Mouse (Mus musculus) embryonic facial prominence, embryonic 11.5 days (tissue): ENCODE results near the gene Hpse. TPM values are rescaled to one million over a fixed set of nuclear protein-coding genes. Genes with fewer than 3 reads are reported as not detected.

Experiments
- ATAC-seq: fragments of 200-750 bp; cut with Nextera tagmentation; replicated peaks from 2 replicates; pipeline ENCODE4 v1.8.0; 2017; ENCODE audit warnings: low read depth; ENCODE audit not compliant: insufficient number of reproducible peaks, low FRiP score, low TSS enrichment
- DNase-seq: peaks from one replicate; pipeline ENCODE4 v3.0.0-alpha.2; 2015; ENCODE audit warnings: low spot score
- H3K27ac ChIP-seq: fragments of 300-500 bp; sonication (generic); replicated peaks from 2 replicates; pipeline ENCODE4 v1.5.1; 2014; ENCODE audit warnings: mild to moderate bottlenecking, low read depth, low read length, control low read depth
- H3K27me3 ChIP-seq: fragments of 300-500 bp; sonication (generic); 2 replicates; pipeline ENCODE4 v1.6.1; 2014; ENCODE audit warnings: mild to moderate bottlenecking, low read length, moderate library complexity, mixed read lengths; ENCODE audit not compliant: control insufficient read depth, insufficient read depth
- H3K36me3 ChIP-seq: fragments of 300-500 bp; sonication (generic); replicated peaks from 2 replicates; pipeline ENCODE4 v1.6.1; 2014; ENCODE audit warnings: low read depth, mild to moderate bottlenecking, low read length, moderate library complexity, mixed read lengths; ENCODE audit not compliant: control insufficient read depth, insufficient read depth
- H3K4me1 ChIP-seq: fragments of 300-500 bp; sonication (generic); 2 replicates; pipeline ENCODE4 v1.6.1; 2014; ENCODE audit warnings: low read length, mixed read lengths; ENCODE audit not compliant: control insufficient read depth, insufficient read depth
- H3K4me2 ChIP-seq: fragments of 300-500 bp; sonication (generic); 2 replicates; pipeline ENCODE4 v1.6.1; 2014; ENCODE audit warnings: low read depth, mild to moderate bottlenecking, control low read depth, low read length, moderate library complexity
- H3K4me3 ChIP-seq: fragments of 300-500 bp; sonication (generic); 2 replicates; pipeline ENCODE4 v1.5.1; 2014; ENCODE audit warnings: low read depth, low read length, control low read depth
- H3K9ac ChIP-seq: fragments of 300-500 bp; sonication (generic); replicated peaks from 2 replicates; pipeline ENCODE4 v1.6.1; 2014; ENCODE audit warnings: mild to moderate bottlenecking, control low read depth, low read length
- H3K9me3 ChIP-seq: fragments of 300-500 bp; sonication (generic); replicated peaks from 2 replicates; pipeline ENCODE4 v1.6.1; 2016; ENCODE audit warnings: mild to moderate bottlenecking, low read length, inconsistent platforms, mixed read lengths; ENCODE audit not compliant: control insufficient read depth
- WGBS: fragments of 180-500 bp; shearing (Covaris S2); extraction: QIAGEN DNeasy Blood & Tissue Kit; methylation state at CpG from one replicate; pipeline ENCODE4 v1.1.7; 2014; 5-methylcytosine and 5-hydroxymethylcytosine counted together
- polyA plus RNA-seq: library from polyadenylated mRNA; unstranded; fragments of >200 nt; fragmentation: Nextera tagmentation; extraction: Ambion mirVana; gene quantifications from 2 replicates; pipeline ENCODE4 v1.2.1, GENCODE M21; 2014

Gene Hpse
- polyA plus RNA-seq, 1 experiment from 2014 or later, result 1.1 TPM

GRCm38 (mm10) chr5:100680542-100680933, 39.0 kb downstream of the Hpse start:
- Histone ChIP-seq H3K27ac (no peak overlapping the region), H3K27me3 (no peaks in the 10 kb centered on the region), H3K36me3 (no peaks in the 10 kb centered on the region), H3K4me2 (no peak overlapping the region), H3K4me3 (no peak overlapping the region), H3K9me3 (no peaks in the 10 kb centered on the region), H3K4me1 (no peaks in the 10 kb centered on the region), H3K9ac (no peak overlapping the region)
- WGBS, result 82% methylated on average over 6 of the region's 6 CpGs
- DNase-seq (no peak), ATAC-seq (no peak)

GRCm38 (mm10) chr5:100679911-100680541, 39.5 kb downstream of the Hpse start:
- no peak for ATAC-seq
- 75% methylated on average over 18 of the region's 18 CpGs for WGBS

DNA sequence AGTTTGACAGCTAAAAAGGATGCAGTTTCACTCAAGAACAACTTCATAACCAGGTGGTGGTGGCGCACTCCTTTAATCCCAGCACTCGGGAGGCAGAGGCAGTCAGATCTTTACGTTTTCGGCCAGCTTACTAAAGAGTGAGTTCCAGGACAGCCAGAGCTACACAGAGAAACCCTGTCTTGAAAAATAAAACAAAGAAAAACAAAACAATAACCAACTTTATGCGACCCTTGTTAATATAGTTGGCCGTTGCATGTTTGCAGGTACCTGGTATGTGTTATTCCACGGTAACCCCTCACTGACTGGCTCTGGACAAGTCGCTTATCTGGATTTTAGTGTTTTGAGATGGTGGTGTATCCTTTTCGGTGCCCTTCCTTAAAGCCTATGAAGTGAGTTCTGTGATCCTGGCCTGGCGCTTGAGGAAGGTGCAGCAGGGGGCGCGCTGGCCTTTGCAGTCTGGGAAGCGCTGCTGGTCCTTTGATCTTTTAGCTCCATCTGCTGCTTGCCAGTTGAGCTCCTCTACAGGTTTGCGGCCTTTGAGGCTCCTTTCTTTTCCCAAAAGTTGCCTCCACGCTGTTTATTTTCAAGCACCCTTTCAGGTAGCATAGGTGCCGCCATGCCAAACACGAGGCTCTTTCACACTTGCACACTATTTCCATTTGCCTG, 44.7 kb downstream of the Hpse start, which contains the start of gene Coq2:
Gene Coq2 (minus strand): TSS at position 430 of the 666 bp plus-strand sequence.
- H3K27me3 ChIP-seq, result no peaks in the 10 kb centered on the region
- H3K4me3 ChIP-seq, result peak within 1 kb of the TSS; percentile 81
- no peaks in the 10 kb centered on the region for H3K4me1 ChIP-seq
- DNase-seq (peak; percentile 91), ATAC-seq (peak; percentile 22; the same call in 1 of the 2 replicates)
- H3K36me3 ChIP-seq, result no peaks in the 10 kb centered on the region
- no peak within 1 kb of the TSS for H3K27ac ChIP-seq
- peak within 1 kb of the TSS; percentile 71 for H3K4me2 ChIP-seq
- 12% methylated on average over 17 of the region's 17 CpGs for WGBS
- H3K9me3 ChIP-seq, result no peaks in the 10 kb centered on the region
- peak within 1 kb of the TSS; percentile 88 for H3K9ac ChIP-seq

More at GRCm38 (mm10) chr5:100679911-100680541, 39.5 kb downstream of the Hpse start:
- Histone ChIP-seq H3K9me3 (no peaks in the 10 kb centered on the region), H3K27me3 (no peaks in the 10 kb centered on the region), H3K9ac (no peak overlapping the region), H3K4me2 (no peak overlapping the region), H3K27ac (no peak overlapping the region), H3K36me3 (no peaks in the 10 kb centered on the region), H3K4me1 (no peaks in the 10 kb centered on the region), H3K4me3 (no peak overlapping the region)
- no peak for DNase-seq

GRCm38 (mm10) chr5:100673745-100674486, 45.6 kb downstream of the Hpse start:
- H3K4me2 ChIP-seq, result peak overlapping the region; percentile 71
- H3K9me3 ChIP-seq, result no peaks in the 10 kb centered on the region
- H3K27ac ChIP-seq, result no peak overlapping the region
- under 1% methylated on average over 70 of the region's 71 CpGs for WGBS
- no peaks in the 10 kb centered on the region for H3K27me3 ChIP-seq
- ATAC-seq, result peak; percentile 97
- peak overlapping the region; percentile 81 for H3K4me3 ChIP-seq
- DNase-seq, result peak; percentile 91
- H3K36me3 ChIP-seq, result no peaks in the 10 kb centered on the region
- peak overlapping the region; percentile 88 for H3K9ac ChIP-seq
- no peaks in the 10 kb centered on the region for H3K4me1 ChIP-seq

GRCm38 (mm10) chr5:100672403-100672802, 47.1 kb downstream of the Hpse start:
- no peaks in the 10 kb centered on the region for H3K9me3 ChIP-seq
- H3K4me1 ChIP-seq, result no peaks in the 10 kb centered on the region
- no peak overlapping the region for H3K4me3 ChIP-seq
- 83% methylated on average over 4 of the region's 4 CpGs for WGBS
- no peak overlapping the region for H3K9ac ChIP-seq
- H3K27me3 ChIP-seq, result no peaks in the 10 kb centered on the region
- ATAC-seq, result no peak
- DNase-seq, result no peak
- no peak overlapping the region for H3K27ac ChIP-seq
- H3K4me2 ChIP-seq, result no peak overlapping the region
- no peaks in the 10 kb centered on the region for H3K36me3 ChIP-seq

GRCm38 (mm10) chr5:100671897-100672296, 47.6 kb downstream of the Hpse start:
- no peaks in the 10 kb centered on the region for H3K4me1 ChIP-seq
- DNase-seq (no peak), ATAC-seq (no peak)
- H3K27me3 ChIP-seq, result no peaks in the 10 kb centered on the region
- H3K9me3 ChIP-seq, result no peaks in the 10 kb centered on the region
- no peak overlapping the region for H3K4me3 ChIP-seq
- no peak overlapping the region for H3K27ac ChIP-seq
- 85% methylated on average over 3 of the region's 3 CpGs for WGBS
- no peak overlapping the region for H3K4me2 ChIP-seq
- H3K9ac ChIP-seq, result no peak overlapping the region
- no peaks in the 10 kb centered on the region for H3K36me3 ChIP-seq

DNA sequence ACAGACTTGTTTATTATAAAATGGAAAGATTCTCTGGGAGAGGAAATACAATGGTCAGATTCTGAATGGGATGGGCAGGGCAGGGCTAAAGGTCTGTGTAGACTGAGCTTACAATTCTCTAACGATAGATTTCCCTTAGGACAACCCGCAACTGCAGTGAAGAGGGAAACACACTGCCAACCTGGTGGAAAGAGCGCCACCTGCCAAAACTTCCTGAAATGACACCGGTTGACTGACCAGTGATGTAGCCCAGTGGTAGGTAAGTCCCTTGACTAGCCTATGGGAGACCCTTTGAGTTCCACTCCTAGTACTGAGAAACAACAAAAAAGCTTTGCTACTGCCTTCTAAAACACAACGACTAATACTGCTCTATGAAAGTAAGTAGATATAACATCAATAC, 48.1 kb downstream of the Hpse start:
- Histone ChIP-seq H3K27ac (no peak overlapping the region), H3K9me3 (no peaks in the 10 kb centered on the region), H3K27me3 (no peaks in the 10 kb centered on the region), H3K4me2 (no peak overlapping the region), H3K9ac (no peak overlapping the region), H3K36me3 (no peaks in the 10 kb centered on the region), H3K4me1 (no peaks in the 10 kb centered on the region), H3K4me3 (no peak overlapping the region)
- DNase-seq (peak; percentile 67), ATAC-seq (no peak)
- 27% methylated on average over 5 of the region's 5 CpGs for WGBS

GRCm38 (mm10) chr5:100666965-100667364, 52.6 kb downstream of the Hpse start:
- H3K9ac ChIP-seq, result no peak overlapping the region
- H3K4me1 ChIP-seq, result no peaks in the 10 kb centered on the region
- H3K27me3 ChIP-seq, result no peaks in the 10 kb centered on the region
- H3K4me2 ChIP-seq, result no peak overlapping the region
- H3K27ac ChIP-seq, result no peak overlapping the region
- no peak for DNase-seq
- peaks cover 3% of the 10 kb centered on the region; the same call in 1 of the 2 replicates for H3K36me3 ChIP-seq
- no peak overlapping the region for H3K4me3 ChIP-seq
- WGBS, result 78% methylated on average over 1 of the region's 1 CpGs
- H3K9me3 ChIP-seq, result no peaks in the 10 kb centered on the region
- ATAC-seq, result no peak
